Mouse (Mus musculus) cerebellum, postnatal 4 days (tissue): ENCODE measurements around the gene Uqcrh.

Experiments used
- DNase-seq, 2 experiments: peaks; one replicate each; pipeline ENCODE4 v3.0.0; 2022; ENCODE audit warnings: low spot score in 2 of 2, mixed read lengths in 1 of 2

Uqcrh gene

DNA sequence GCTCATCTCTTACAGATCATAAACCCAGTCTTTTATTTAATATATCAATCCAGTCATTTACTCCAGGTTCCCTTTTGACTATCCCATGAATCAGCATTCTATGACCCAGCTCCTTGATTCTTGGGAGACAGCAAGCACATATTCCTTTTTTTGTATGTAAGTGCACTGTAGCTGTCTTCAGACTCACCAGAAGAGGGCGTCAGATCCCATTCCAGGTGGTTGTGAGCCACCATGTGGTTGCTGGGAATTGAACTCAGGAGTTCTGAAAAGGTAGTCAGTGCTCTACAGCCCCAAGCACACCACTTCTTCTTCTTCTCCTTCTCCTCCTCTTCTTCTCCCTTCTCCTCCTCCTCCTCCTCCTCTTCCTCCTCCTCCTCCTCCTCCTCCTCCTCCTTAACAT lies 17.3 kb downstream of the Uqcrh start:
- no peak for DNase-seq

- DNase-seq, result peak; percentile 65 to 78
Observed at GRCm38 (mm10) chr4:116053399-116053961, 21.4 kb downstream of the Uqcrh start, which contains the start of gene Nsun4. TSS of gene Nsun4 (minus strand) at chr4:116053876.

GRCm38 (mm10) chr4:116052526-116053293 lies 22.2 kb downstream of the Uqcrh start:
- DNase-seq, result peak in 1 of 2 experiments; percentile 41

- no peak for DNase-seq
Observed at GRCm38 (mm10) chr4:116049211-116049610, 25.7 kb downstream of the Uqcrh start.

DNA sequence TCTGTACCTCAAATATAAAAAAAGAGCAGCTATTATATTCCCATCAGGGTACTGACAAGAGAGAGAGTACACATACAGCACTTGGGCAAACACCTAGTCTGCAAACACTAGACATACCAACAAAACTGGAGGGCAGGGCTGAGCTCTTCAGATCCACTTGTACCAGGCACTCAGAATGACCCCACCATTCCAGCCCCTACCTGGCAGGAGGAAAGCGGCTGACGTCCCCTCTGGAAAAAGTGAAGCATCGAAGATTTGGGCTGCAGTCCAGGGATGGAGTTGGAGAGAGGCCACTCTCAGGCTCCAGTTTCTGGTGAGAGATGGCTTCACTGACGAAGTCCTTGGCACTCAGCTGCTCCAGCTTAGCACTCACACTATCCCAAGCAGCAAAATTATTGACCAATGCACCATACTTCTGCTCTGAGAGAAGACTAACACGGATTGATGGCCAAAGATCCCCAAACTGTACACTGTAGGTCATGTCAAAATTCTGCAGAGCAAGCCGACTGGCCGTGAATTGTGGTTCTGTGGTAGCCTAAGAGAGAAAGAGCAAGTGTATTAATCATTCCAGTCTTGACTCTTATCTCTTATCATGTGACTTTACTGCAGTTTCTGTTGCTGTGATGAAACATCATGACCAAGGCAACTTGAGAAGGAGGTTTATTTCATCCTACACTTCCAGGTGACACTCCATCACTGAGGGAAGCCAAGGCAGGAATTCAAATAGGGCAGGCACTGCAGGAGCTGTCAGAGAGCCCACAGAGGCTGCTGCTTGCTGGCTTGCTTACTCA lies 26.5 kb downstream of the Uqcrh start:
- no peak for DNase-seq

DNA sequence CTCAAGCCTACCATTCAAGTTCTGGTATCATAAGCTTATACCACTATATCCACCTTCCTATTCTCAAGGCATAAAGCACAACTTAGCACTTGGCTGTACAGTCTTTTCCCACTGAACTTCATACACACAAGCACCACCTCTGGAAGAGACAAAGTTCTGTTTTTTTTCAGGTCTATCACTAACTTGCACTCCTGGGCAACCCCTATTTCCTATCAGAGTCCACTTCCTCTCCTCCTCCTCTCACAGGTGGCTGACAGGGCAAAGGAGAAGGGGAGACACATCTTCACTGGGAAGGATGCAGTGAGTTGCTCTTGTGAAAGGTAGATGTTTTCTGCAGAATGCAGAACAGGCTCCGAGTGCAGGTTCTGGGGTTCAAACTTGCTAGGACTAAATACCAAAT lies 27.2 kb downstream of the Uqcrh start:
- no peak for DNase-seq

DNA sequence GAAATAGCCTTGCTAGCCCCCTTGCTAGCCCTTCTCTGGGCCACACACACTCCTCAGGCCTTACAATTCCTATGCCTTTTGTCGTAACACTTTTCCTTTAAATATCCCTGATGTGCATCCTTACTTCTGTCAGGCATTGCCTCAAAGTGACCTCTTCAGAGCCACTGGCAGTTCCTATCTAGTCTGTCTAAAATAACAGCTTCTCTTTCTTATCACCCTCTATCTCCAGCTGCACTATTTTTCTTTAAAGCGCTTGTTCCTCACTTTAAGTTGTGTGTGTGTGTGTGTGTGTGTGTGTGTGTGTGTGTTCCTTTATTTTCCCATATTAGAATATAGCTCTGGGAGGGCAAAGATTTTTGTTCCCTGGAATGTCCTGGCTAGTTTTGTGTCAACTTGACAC lies 28.3 kb downstream of the Uqcrh start:
- no peak for DNase-seq

DNA sequence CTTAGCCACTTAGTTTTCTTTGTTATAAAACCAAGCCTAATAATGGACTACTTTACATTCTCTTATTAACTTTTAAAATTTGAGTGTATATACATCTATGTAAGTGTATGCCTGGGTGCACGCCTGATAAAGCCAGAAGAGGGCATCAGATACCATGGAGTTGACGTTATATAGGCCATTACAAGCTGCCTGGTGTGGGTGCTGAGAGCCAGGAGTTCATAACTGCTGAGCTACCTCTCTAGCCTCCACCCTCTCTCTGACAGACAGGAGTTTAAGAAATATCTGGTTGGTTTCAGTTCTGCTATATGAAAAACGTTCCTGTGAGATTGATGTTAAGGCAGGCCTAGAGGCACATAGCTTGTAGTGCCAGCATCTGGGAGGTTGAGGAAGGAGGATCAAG lies 32.7 kb downstream of the Uqcrh start:
- no peak for DNase-seq

- DNase-seq, result no peak
Observed at GRCm38 (mm10) chr4:116040466-116040865, 34.4 kb downstream of the Uqcrh start.

- DNase-seq, result no peak
Observed at GRCm38 (mm10) chr4:116033374-116033773, 41.5 kb downstream of the Uqcrh start.

DNA sequence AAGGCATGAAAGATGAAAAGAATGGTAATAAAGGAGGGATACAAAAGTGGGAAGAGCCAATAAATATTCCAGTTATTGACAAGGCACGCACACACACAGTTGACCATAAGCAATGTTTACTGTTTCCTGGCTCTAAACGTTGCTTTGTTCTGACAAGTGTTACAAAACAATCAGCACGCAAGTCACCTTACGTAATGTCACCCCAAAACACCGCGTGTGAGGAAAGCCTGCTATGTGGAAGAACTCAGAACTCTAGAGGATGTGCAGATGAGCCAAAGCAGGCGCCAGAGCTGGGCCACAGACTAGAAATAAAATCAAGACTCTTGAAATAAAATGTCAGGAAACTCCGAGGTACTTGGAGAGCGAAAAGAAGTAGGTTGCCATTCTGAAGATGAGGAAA lies 42.0 kb downstream of the Uqcrh start:
- DNase-seq, result no peak

DNA sequence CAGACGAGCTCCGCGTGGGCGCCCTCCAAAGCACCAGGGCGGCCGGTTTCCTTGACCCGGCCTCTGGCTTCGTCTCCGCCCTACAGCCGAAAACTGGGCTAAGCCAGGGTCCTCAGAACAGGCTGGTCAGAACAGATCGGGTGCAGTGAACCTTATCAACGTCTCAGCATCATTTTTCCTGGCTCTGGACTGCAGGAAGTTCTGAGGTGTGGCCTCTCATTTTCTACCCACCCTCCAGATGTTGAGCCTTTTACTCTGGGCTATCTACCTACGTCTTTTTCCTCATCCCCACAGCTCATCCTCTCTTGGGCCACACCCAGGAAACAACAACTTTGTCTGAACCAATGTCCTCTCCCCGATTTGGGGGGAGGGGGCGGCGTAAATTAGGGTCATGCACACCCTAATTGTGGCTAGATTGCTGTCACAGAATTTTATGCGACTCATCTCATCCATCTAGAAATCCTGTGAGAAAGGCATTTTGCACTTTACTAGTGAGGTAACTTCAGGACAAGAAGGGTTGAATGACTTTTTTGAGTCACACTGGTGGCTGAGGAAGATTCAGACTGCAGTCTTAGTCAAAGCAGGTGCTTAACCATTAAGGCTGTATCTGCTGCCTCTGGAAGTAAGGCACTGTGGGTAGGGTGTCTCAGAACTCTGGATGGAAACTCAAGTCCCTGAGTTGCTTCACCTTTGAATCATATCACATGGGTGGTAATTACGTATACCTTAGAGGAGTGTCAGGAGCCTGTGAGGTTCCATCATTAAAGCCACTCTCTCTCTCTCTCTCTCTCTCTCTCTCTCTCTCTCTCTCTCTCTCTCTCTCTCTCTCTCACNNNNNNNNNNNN lies 56.7 kb downstream of the Uqcrh start, which contains the start of gene Faah:
Faah (minus strand) TSS at position 25 of the 845 bp plus-strand sequence.
- no peak for DNase-seq

DNA sequence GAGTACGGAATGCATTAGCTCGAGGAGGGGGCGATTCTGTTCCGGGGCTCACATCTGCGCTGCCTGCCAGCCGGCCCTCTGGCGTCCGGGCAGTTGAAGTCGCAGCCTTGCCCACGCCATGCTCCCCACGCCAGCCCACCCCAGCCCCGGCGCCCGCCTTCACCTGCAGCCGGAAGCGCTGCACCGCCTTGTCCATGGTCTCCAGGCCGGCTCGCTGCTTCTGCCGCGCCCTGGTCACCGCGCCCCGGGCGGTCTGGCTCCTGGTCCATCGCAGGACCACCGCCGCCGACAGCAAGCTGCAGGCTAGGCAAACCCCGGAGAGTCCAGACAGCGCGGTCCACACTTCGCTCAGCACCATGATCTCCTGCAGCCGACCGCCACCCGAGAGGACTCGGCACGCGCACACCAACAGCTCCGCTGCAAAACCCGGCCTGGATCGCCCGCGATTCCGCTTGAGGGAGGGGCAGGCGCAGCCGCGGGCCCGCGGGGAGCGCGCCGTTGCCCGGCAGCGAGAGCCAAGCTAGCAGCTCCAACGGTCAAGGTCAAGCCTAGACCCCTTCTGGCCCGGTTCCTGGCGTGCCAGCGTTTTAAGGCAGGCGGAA lies 57.5 kb downstream of the Uqcrh start:
- DNase-seq, result peak; percentile 62 to 65
